8 mouse cellular contexts compared by ENCODE assay signal in genomic region chr9:104306734-104307133, GRCm38 (mm10). TPM values are rescaled to one million over a fixed set of nuclear protein-coding genes. Genes with fewer than 3 reads are reported as not detected.
DNase-seq lines count a peak whose midpoint lies in the region; ATAC-seq and TF ChIP-seq lines count a peak whose summit lies in the region.

No protein-coding gene starts in this region.

- H3K4me2 ChIP-seq in liver, embryonic 12.5 days, result no peak overlapping the region
- no peak overlapping the region for H3K4me2 ChIP-seq in forebrain, embryonic 16.5 days (ENCODE audit: low read length)

- no peak overlapping the region for H3K9ac ChIP-seq in liver, embryonic 12.5 days
- no peak overlapping the region for H3K9ac ChIP-seq in forebrain, embryonic 16.5 days (replicated peaks; ENCODE audit: low read depth, low read length)
- no peak overlapping the region for H3K9ac ChIP-seq in liver, adult 2 months (ENCODE audit: low read depth, low read length)

- H3K79me2 ChIP-seq in liver, adult 2 months (ENCODE audit: control insufficient read depth, insufficient read depth, low read length), result no peaks in the 10 kb centered on the region

- TF ChIP-seq POLR2A in bone marrow macrophage, adult 2 months (IDR thresholded peaks at IDR 0.05; ENCODE audit: borderline replicate concordance, low read depth, low read length), result no peak
- TF ChIP-seq POLR2A in liver, adult 2 months (IDR thresholded peaks at IDR 0.05; ENCODE audit: extremely low read depth, insufficient read depth, low read length), result no peak

- 12% methylated on average over 6 of the region's 6 CpGs for WGBS in liver, embryonic 12.5 days (ENCODE audit: insufficient replicate concordance)
- 13% methylated on average over 6 of the region's 6 CpGs for WGBS in forebrain, embryonic 16.5 days
- WGBS in liver, adult 2 months, result 10% methylated on average over 6 of the region's 6 CpGs

- no peak overlapping the region for H3K4me3 ChIP-seq in liver, embryonic 12.5 days
- no peak overlapping the region for H3K4me3 ChIP-seq in bone marrow macrophage, adult 2 months (ENCODE audit: insufficient read depth, low read length)
- no peak overlapping the region for H3K4me3 ChIP-seq in forebrain, embryonic 16.5 days (replicated peaks; ENCODE audit: low read length)
- no peak overlapping the region for H3K4me3 ChIP-seq in liver, adult 2 months (ENCODE audit: insufficient read depth, low read depth, low read length)

- no peaks in the 10 kb centered on the region for H3K4me1 ChIP-seq in liver, embryonic 12.5 days
- H3K4me1 ChIP-seq in bone marrow macrophage, adult 2 months (ENCODE audit: control insufficient read depth, insufficient read depth, low read length), result peaks cover 6% of the 10 kb centered on the region; the same call in 1 of the 2 replicates
- no peaks in the 10 kb centered on the region for H3K4me1 ChIP-seq in forebrain, embryonic 16.5 days (replicated peaks; ENCODE audit: control insufficient read depth, insufficient read depth, low read length)
- no peaks in the 10 kb centered on the region for H3K4me1 ChIP-seq in liver, adult 2 months (ENCODE audit: control insufficient read depth, insufficient read depth, low read length)

- DNase-seq in liver, result peak; percentile 76
- peak; percentile 86 for DNase-seq in kidney, adult 9 months
- peak; percentile 39 for DNase-seq in liver, adult 2 months (ENCODE audit: extremely low read depth, low read depth, low spot score)
- peak; percentile 56 for DNase-seq in retina, postnatal 7 days (ENCODE audit: low read depth, low spot score)
- peak; percentile 49 to 61 for DNase-seq in urinary bladder, adult 18-20 months (ENCODE audit: low spot score in 2 of 2)

- H3K27ac ChIP-seq in liver, embryonic 12.5 days, result no peak overlapping the region
- no peak overlapping the region for H3K27ac ChIP-seq in bone marrow macrophage, adult 2 months (ENCODE audit: insufficient read depth, low read depth, low read length)
- H3K27ac ChIP-seq in forebrain, embryonic 16.5 days (ENCODE audit: low read length), result no peak overlapping the region
- H3K27ac ChIP-seq in liver, adult 2 months (replicated peaks; ENCODE audit: insufficient read depth, low read depth, low read length), result no peak overlapping the region

- H3K9me3 ChIP-seq in liver, embryonic 12.5 days (replicated peaks), result no peaks in the 10 kb centered on the region
- H3K9me3 ChIP-seq in forebrain, embryonic 16.5 days (ENCODE audit: control insufficient read depth, low read length), result no peaks in the 10 kb centered on the region

- peak; percentile 68; the same call in 1 of the 2 replicates for TF ChIP-seq CTCF in bone marrow macrophage, adult 2 months (IDR thresholded peaks at IDR 0.05; ENCODE audit: low read depth, low read length)
- TF ChIP-seq CTCF in liver, adult 2 months (IDR thresholded peaks at IDR 0.05; ENCODE audit: low read depth, low read length), result peak; percentile 76

- H3K27me3 ChIP-seq in liver, embryonic 12.5 days (replicated peaks), result no peaks in the 10 kb centered on the region
- no peaks in the 10 kb centered on the region for H3K27me3 ChIP-seq in forebrain, embryonic 16.5 days (replicated peaks; ENCODE audit: control insufficient read depth, insufficient read depth, low read length)
- H3K27me3 ChIP-seq in liver, adult 2 months (ENCODE audit: control insufficient read depth, insufficient read depth, low read length), result no peaks in the 10 kb centered on the region

- H3K36me3 ChIP-seq in liver, embryonic 12.5 days, result no peaks in the 10 kb centered on the region
- H3K36me3 ChIP-seq in forebrain, embryonic 16.5 days (ENCODE audit: control insufficient read depth, insufficient read depth), result no peaks in the 10 kb centered on the region
- no peaks in the 10 kb centered on the region for H3K36me3 ChIP-seq in liver, adult 2 months (ENCODE audit: control insufficient read depth, insufficient read depth, low read length)

- no peak for ATAC-seq in liver, embryonic 12.5 days
- ATAC-seq in forebrain, embryonic 16.5 days, result 0 out of 2 replicates have a peak, but pooled peaks have one; percentile 26

RNA-seq across cellular contexts. Expression of gene Acpp, which starts 30.8 kb away (rescaled TPM):
- polyA plus RNA-seq in liver, embryonic 12.5 days (2016; fragmentation: Nextera tagmentation; extraction: Ambion mirVana), result 0.12 and 0.17 TPM in 2 replicates
- polyA plus RNA-seq in bone marrow macrophage, adult 2 months (2012; ENCODE audit: insufficient read depth, insufficient read length, missing spikeins), result 7.7 and 10.5 TPM in 2 replicates
- polyA plus RNA-seq in forebrain, embryonic 16.5 days (2015; fragmentation: Nextera tagmentation; extraction: Ambion mirVana), result 0.09 and 0.28 TPM in 2 replicates
- total RNA-seq in liver, adult 2 months (2014; rRNA removed), result 1.7 and 3.0 TPM in 2 replicates
- 3.4 and 4.5 TPM in 2 replicates for polyA plus RNA-seq in liver, adult 2 months (2012; rRNA removed)

RNA-seq across cellular contexts. Expression of gene Dnajc13, which starts 44.0 kb away (rescaled TPM):
- polyA plus RNA-seq in liver, embryonic 12.5 days (2016; fragmentation: Nextera tagmentation; extraction: Ambion mirVana), result 11.6 and 12.1 TPM in 2 replicates
- 65.0 and 86.1 TPM in 2 replicates for polyA plus RNA-seq in bone marrow macrophage, adult 2 months (2012; ENCODE audit: insufficient read depth, insufficient read length, missing spikeins)
- polyA plus RNA-seq in forebrain, embryonic 16.5 days (2015; fragmentation: Nextera tagmentation; extraction: Ambion mirVana), result 17.9 and 22.8 TPM in 2 replicates
- 25.8 and 27.3 TPM in 2 replicates for total RNA-seq in liver, adult 2 months (2014; rRNA removed)
- 15.1 and 18.6 TPM in 2 replicates for polyA plus RNA-seq in liver, adult 2 months (2012; rRNA removed)
